Mouse (Mus musculus): Measurements from ENCODE around the gene Ush1g. TPM values are rescaled to one million over a fixed set of nuclear protein-coding genes. Genes with fewer than 3 reads are reported as not detected.

The Ush1g gene
- polyA plus RNA-seq, 1 experiment from 2014 or later = not detected

GRCm38 (mm10) chr11:115277604-115277975, 44.3 kb downstream of the Ush1g start:
- H3K4me3 ChIP-seq (ENCODE audit: low read length) = peak overlapping the region; percentile 71
- H3K36me3 ChIP-seq (ENCODE audit: control insufficient read depth, insufficient read depth, low read length) = no peaks in the 10 kb centered on the region
- H3K9me3 ChIP-seq (ENCODE audit: control insufficient read depth, low read length) = no peaks in the 10 kb centered on the region
- H3K27ac ChIP-seq (ENCODE audit: low read length) = peak overlapping the region; percentile 78
- peak overlapping the region; percentile 77 for H3K9ac ChIP-seq (ENCODE audit: low read length)
- H3K4me2 ChIP-seq (ENCODE audit: low read depth, low read length) = peak overlapping the region; percentile 70
- WGBS = 22% methylated on average over 7 of the region's 7 CpGs
- peaks cover 10% of the 10 kb centered on the region for H3K4me1 ChIP-seq (replicated peaks; ENCODE audit: control insufficient read depth, insufficient read depth, low read length)
- H3K27me3 ChIP-seq (ENCODE audit: control insufficient read depth, insufficient read depth, low read depth, low read length) = no peaks in the 10 kb centered on the region
- no peak for ATAC-seq (ENCODE audit: low read depth)

- H3K36me3 ChIP-seq (ENCODE audit: control insufficient read depth, insufficient read depth, low read length) = no peaks in the 10 kb centered on the region
- H3K4me3 ChIP-seq (ENCODE audit: low read length) = peak within 1 kb of the TSS; percentile 71
- peak within 1 kb of the TSS; percentile 80 for H3K27ac ChIP-seq (ENCODE audit: low read length)
- H3K4me2 ChIP-seq (ENCODE audit: low read depth, low read length) = peak within 1 kb of the TSS; percentile 95
- H3K9ac ChIP-seq (ENCODE audit: low read length) = peak within 1 kb of the TSS; percentile 88
- H3K27me3 ChIP-seq (ENCODE audit: control insufficient read depth, insufficient read depth, low read depth, low read length) = no peaks in the 10 kb centered on the region
- ATAC-seq (ENCODE audit: low read depth) = peak; percentile 97
- WGBS = under 1% methylated on average over 42 of the region's 42 CpGs
- H3K9me3 ChIP-seq (ENCODE audit: control insufficient read depth, low read length) = no peaks in the 10 kb centered on the region
- peaks cover 10% of the 10 kb centered on the region for H3K4me1 ChIP-seq (replicated peaks; ENCODE audit: control insufficient read depth, insufficient read depth, low read length)
Measured at GRCm38 (mm10) chr11:115276780-115277603, 44.8 kb downstream of the Ush1g start, which contains the start of gene Fdxr. Fdxr (minus strand) TSS chr11:115277050.

DNA sequence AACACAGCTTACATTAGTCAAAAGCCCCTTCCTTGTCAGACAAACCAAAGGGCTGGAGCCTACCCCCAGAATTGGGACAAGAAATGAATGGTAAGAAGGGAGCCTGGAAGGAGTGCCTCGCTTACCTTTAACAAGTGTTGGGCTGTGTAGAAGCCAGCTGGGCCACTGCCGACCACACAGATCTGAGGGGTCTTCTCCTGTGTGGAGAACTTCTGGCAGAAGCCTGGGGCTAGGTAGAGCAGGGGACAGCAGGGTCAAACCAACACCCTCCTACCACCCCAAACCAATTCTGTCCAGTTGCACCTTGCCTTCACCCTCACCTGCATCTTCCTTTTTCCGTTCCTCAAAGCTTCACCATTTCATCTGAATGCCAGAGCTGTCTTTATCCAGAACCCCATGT, 45.9 kb downstream of the Ush1g start:
- Histone ChIP-seq H3K27me3 (ENCODE audit: control insufficient read depth, insufficient read depth, low read depth, low read length) (no peaks in the 10 kb centered on the region), H3K9ac (ENCODE audit: low read length) (peak overlapping the region; percentile 88), H3K27ac (ENCODE audit: low read length) (no peak overlapping the region), H3K36me3 (ENCODE audit: control insufficient read depth, insufficient read depth, low read length) (no peaks in the 10 kb centered on the region), H3K4me3 (ENCODE audit: low read length) (peak overlapping the region; percentile 71), H3K4me1 (replicated peaks; ENCODE audit: control insufficient read depth, insufficient read depth, low read length) (peaks cover 10% of the 10 kb centered on the region), H3K4me2 (ENCODE audit: low read depth, low read length) (peak overlapping the region; percentile 95), H3K9me3 (ENCODE audit: control insufficient read depth, low read length) (no peaks in the 10 kb centered on the region)
- WGBS = 58% methylated on average over 3 of the region's 3 CpGs
- ATAC-seq (ENCODE audit: low read depth) = no peak

GRCm38 (mm10) chr11:115275509-115275908, 46.3 kb downstream of the Ush1g start:
- Histone ChIP-seq H3K9me3 (ENCODE audit: control insufficient read depth, low read length) (no peaks in the 10 kb centered on the region), H3K4me3 (ENCODE audit: low read length) (no peak overlapping the region), H3K4me2 (ENCODE audit: low read depth, low read length) (no peak overlapping the region), H3K9ac (ENCODE audit: low read length) (no peak overlapping the region), H3K27me3 (ENCODE audit: control insufficient read depth, insufficient read depth, low read depth, low read length) (no peaks in the 10 kb centered on the region), H3K27ac (ENCODE audit: low read length) (no peak overlapping the region), H3K4me1 (replicated peaks; ENCODE audit: control insufficient read depth, insufficient read depth, low read length) (peaks cover 10% of the 10 kb centered on the region), H3K36me3 (ENCODE audit: control insufficient read depth, insufficient read depth, low read length) (no peaks in the 10 kb centered on the region)
- ATAC-seq (ENCODE audit: low read depth) = no peak
- WGBS = 77% methylated on average over 6 of the region's 6 CpGs

- Histone ChIP-seq H3K4me1 (replicated peaks; ENCODE audit: control insufficient read depth, insufficient read depth, low read length) (peaks cover 10% of the 10 kb centered on the region), H3K9me3 (ENCODE audit: control insufficient read depth, low read length) (no peaks in the 10 kb centered on the region), H3K27ac (ENCODE audit: low read length) (no peak overlapping the region), H3K4me3 (ENCODE audit: low read length) (no peak overlapping the region), H3K27me3 (ENCODE audit: control insufficient read depth, insufficient read depth, low read depth, low read length) (no peaks in the 10 kb centered on the region), H3K36me3 (ENCODE audit: control insufficient read depth, insufficient read depth, low read length) (no peaks in the 10 kb centered on the region), H3K4me2 (ENCODE audit: low read depth, low read length) (no peak overlapping the region), H3K9ac (ENCODE audit: low read length) (no peak overlapping the region)
- no peak for ATAC-seq (ENCODE audit: low read depth)
- WGBS = 86% methylated on average over 6 of the region's 6 CpGs
Measured at GRCm38 (mm10) chr11:115274771-115275170, 47.1 kb downstream of the Ush1g start.

- no peaks in the 10 kb centered on the region for H3K27me3 ChIP-seq (ENCODE audit: control insufficient read depth, insufficient read depth, low read depth, low read length)
- H3K9me3 ChIP-seq (ENCODE audit: control insufficient read depth, low read length) = no peaks in the 10 kb centered on the region
- 78% methylated on average over 7 of the region's 7 CpGs for WGBS
- no peak overlapping the region for H3K27ac ChIP-seq (ENCODE audit: low read length)
- no peak overlapping the region for H3K4me2 ChIP-seq (ENCODE audit: low read depth, low read length)
- H3K4me1 ChIP-seq (replicated peaks; ENCODE audit: control insufficient read depth, insufficient read depth, low read length) = peaks cover 10% of the 10 kb centered on the region
- no peak overlapping the region for H3K9ac ChIP-seq (ENCODE audit: low read length)
- ATAC-seq (ENCODE audit: low read depth) = no peak
- no peaks in the 10 kb centered on the region for H3K36me3 ChIP-seq (ENCODE audit: control insufficient read depth, insufficient read depth, low read length)
- H3K4me3 ChIP-seq (ENCODE audit: low read length) = no peak overlapping the region
Measured at GRCm38 (mm10) chr11:115274178-115274577, 47.7 kb downstream of the Ush1g start.

DNA sequence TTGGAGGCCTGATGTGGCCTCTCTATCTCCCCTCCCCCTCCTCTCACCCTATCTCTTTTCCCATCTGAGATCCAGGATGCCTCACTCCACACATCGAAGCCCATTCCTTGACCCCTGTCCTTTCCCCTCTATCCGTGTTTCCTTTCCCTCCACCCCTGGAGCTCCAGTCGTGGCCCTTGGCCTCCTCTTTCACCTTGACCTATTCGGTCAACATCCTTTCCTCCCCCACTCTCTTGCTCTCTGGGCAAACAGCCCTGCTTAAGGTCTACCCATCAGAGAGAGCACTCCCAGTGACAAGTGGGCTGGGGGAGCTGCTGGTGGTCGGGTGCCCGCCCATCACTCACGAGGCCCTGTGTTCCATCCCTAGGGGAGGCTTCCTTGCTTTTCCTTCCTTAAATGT, 48.1 kb downstream of the Ush1g start:
- peaks cover 10% of the 10 kb centered on the region for H3K4me1 ChIP-seq (replicated peaks; ENCODE audit: control insufficient read depth, insufficient read depth, low read length)
- H3K4me2 ChIP-seq (ENCODE audit: low read depth, low read length) = no peak overlapping the region
- no peak overlapping the region for H3K4me3 ChIP-seq (ENCODE audit: low read length)
- 39% methylated on average over 7 of the region's 7 CpGs for WGBS
- H3K27ac ChIP-seq (ENCODE audit: low read length) = no peak overlapping the region
- H3K9ac ChIP-seq (ENCODE audit: low read length) = no peak overlapping the region
- H3K36me3 ChIP-seq (ENCODE audit: control insufficient read depth, insufficient read depth, low read length) = no peaks in the 10 kb centered on the region
- H3K27me3 ChIP-seq (ENCODE audit: control insufficient read depth, insufficient read depth, low read depth, low read length) = peaks cover 2% of the 10 kb centered on the region
- H3K9me3 ChIP-seq (ENCODE audit: control insufficient read depth, low read length) = no peaks in the 10 kb centered on the region
- no peak for ATAC-seq (ENCODE audit: low read depth)

DNA sequence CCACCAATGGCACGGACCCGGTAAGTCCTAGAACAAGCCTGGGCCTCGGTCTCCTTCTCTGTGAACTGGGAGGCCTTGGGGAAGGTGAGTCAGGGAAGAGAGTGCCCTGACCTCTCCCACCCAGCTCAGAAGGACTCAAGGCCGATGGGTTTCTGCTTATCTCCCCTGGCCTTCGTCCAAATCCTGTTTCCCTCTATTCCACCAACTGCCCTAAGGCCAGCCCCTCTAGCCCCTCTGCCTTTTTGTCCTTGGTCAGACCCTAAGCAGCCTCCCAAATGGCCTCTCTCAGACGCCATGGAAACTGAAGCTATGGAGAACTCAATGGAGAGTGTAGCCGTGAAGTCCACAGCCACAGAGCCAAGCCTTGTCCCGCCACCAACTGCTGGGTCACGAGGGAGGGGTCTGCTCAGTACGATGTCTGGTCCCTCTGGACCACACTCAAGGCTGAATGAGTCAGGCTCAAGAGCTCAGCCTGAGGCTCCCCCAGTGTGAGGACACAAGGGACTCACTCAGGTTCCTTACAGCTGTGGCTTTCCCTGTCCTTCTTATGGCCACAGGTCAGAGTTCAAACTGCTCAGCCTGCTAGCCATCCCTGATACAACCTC, 48.8 kb downstream of the Ush1g start:
- H3K27me3 ChIP-seq (ENCODE audit: control insufficient read depth, insufficient read depth, low read depth, low read length) = peaks cover 10% of the 10 kb centered on the region
- 69% methylated on average over 10 of the region's 10 CpGs for WGBS
- ATAC-seq (ENCODE audit: low read depth) = no peak
- H3K27ac ChIP-seq (ENCODE audit: low read length) = no peak overlapping the region
- no peaks in the 10 kb centered on the region for H3K9me3 ChIP-seq (ENCODE audit: control insufficient read depth, low read length)
- H3K4me3 ChIP-seq (ENCODE audit: low read length) = no peak overlapping the region
- H3K4me1 ChIP-seq (replicated peaks; ENCODE audit: control insufficient read depth, insufficient read depth, low read length) = peaks cover 10% of the 10 kb centered on the region
- no peak overlapping the region for H3K9ac ChIP-seq (ENCODE audit: low read length)
- H3K36me3 ChIP-seq (ENCODE audit: control insufficient read depth, insufficient read depth, low read length) = no peaks in the 10 kb centered on the region
- H3K4me2 ChIP-seq (ENCODE audit: low read depth, low read length) = no peak overlapping the region

- no peak overlapping the region for H3K4me3 ChIP-seq (ENCODE audit: low read length)
- no peaks in the 10 kb centered on the region for H3K9me3 ChIP-seq (ENCODE audit: control insufficient read depth, low read length)
- H3K4me1 ChIP-seq (replicated peaks; ENCODE audit: control insufficient read depth, insufficient read depth, low read length) = peaks cover 10% of the 10 kb centered on the region
- no peak overlapping the region for H3K27ac ChIP-seq (ENCODE audit: low read length)
- 54% methylated on average over 10 of the region's 10 CpGs for WGBS
- ATAC-seq (ENCODE audit: low read depth) = no peak
- no peak overlapping the region for H3K4me2 ChIP-seq (ENCODE audit: low read depth, low read length)
- H3K27me3 ChIP-seq (ENCODE audit: control insufficient read depth, insufficient read depth, low read depth, low read length) = peaks cover 25% of the 10 kb centered on the region
- H3K9ac ChIP-seq (ENCODE audit: low read length) = no peak overlapping the region
- no peaks in the 10 kb centered on the region for H3K36me3 ChIP-seq (ENCODE audit: control insufficient read depth, insufficient read depth, low read length)
Measured at GRCm38 (mm10) chr11:115271481-115271880, 50.4 kb downstream of the Ush1g start.

Measured in lung, embryonic 16.5 days (tissue).